Mouse (Mus musculus): ENCODE measurements around the gene Osbpl3. TPM values are rescaled to one million over a fixed set of nuclear protein-coding genes. Genes with fewer than 3 reads are reported as not detected.
A peak's percentile ranks its signal among the peaks of the same experiment; 100 is the strongest.

The Osbpl3 gene
- polyA plus RNA-seq, 1 experiment: not detected

DNA sequence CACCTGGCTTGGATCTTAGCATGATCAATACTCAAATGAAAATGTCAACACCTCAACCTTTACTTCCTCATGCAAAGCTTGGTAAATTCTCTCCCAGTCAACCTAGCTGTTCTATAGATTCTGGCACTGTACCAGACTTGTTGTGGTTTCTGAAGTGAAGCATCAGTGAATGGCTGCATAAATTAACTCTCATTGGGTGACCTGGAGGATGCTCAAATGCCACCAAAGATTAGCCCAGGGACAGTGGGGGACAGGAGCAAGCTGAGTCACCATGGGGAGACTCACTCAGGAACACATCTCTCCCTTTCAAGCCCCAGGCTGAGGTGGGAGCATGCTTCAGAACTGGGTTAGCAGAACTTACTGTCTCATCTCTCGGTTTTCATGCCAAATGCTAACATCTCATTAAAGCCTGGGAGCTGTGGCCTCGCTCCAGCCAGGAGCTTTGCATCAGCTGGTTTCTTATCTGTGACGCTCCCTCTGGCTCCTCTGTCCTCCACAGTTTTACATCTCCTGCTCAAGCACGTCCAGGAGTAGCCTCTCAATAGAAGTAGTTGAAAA, 93.2 kb downstream of the Osbpl3 start:
- peaks cover 46% of the 10 kb centered on the region for H3K4me1 ChIP-seq (ENCODE audit: control insufficient read depth, insufficient read depth, low read length)
- 48% methylated on average over 4 of the region's 4 CpGs for WGBS
- H3K4me3 ChIP-seq (ENCODE audit: insufficient read depth, low read depth, low read length): no peak overlapping the region
- TF ChIP-seq CTCF (IDR thresholded peaks at IDR 0.05; ENCODE audit: insufficient read depth, low read depth, low read length): no peak
- TF ChIP-seq POLR2A (IDR thresholded peaks at IDR 0.05; ENCODE audit: insufficient read depth, low read depth, low read length): no peak
- H3K27ac ChIP-seq (ENCODE audit: insufficient read depth, low read depth, low read length): peak overlapping the region; percentile 17; the same call in 1 of the 2 replicates

DNA sequence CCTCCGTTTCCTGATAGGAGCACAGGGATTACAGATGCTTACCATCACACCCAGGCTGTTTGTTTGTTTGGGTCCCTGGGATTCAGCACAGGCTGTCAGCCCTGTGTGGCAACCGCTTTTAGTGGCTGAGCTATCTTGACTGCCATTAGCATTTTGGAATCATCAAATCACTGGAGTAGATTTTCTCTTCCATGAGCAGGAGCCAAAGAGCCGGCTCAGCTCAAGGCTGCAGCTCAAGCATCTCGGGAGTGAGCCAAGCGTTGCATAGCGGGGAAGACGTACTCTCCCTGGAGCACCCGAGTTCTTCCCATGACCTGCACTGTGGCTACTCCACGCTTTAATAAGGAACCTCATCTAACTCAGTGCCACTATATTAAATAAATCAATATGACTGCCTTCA, 93.8 kb downstream of the Osbpl3 start:
- H3K27ac ChIP-seq (ENCODE audit: insufficient read depth, low read depth, low read length): peak overlapping the region; percentile 17; the same call in 1 of the 2 replicates

DNA sequence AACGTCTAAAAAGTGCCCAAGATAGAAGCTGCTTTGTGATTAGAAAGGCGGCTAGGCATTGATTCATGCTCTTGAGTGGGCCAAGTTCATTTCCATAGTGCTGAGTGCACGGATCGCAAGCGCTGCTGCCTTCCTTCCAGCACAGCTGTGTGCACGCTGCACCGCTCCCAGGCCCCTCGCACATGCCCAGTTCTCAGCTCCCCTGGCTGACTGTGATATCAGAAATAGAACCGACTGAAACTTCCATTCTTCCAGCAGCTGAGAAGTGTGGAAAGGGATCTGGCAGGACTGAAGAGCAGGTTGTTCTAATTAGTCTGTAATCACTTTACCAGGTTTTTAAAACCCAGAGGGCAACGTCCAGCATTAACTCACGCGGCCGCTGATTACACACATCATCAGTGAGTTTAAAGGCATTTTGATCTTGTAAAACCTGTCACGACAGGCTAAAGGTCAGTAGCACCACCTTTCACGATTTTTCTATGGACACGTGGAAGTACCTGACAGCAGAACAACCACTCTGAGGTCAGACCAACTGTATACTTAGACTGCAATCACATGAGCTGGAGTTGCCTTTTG, 97.8 kb downstream of the Osbpl3 start:
- Histone ChIP-seq H3K4me3 (ENCODE audit: insufficient read depth, low read depth, low read length) (no peak overlapping the region), H3K4me1 (ENCODE audit: control insufficient read depth, insufficient read depth, low read length) (peaks cover 43% of the 10 kb centered on the region), H3K27ac (ENCODE audit: insufficient read depth, low read depth, low read length) (peak overlapping the region; percentile 79)
- WGBS: 25% methylated on average over 16 of the region's 16 CpGs
- TF ChIP-seq CTCF (IDR thresholded peaks at IDR 0.05; ENCODE audit: insufficient read depth, low read depth, low read length) (no peak), POLR2A (IDR thresholded peaks at IDR 0.05; ENCODE audit: insufficient read depth, low read depth, low read length) (no peak)

More for the DNA sequence above, 93.8 kb downstream of the Osbpl3 start:
- TF ChIP-seq CTCF (IDR thresholded peaks at IDR 0.05; ENCODE audit: insufficient read depth, low read depth, low read length) (no peak), POLR2A (IDR thresholded peaks at IDR 0.05; ENCODE audit: insufficient read depth, low read depth, low read length) (no peak)
- no peak overlapping the region for H3K4me3 ChIP-seq (ENCODE audit: insufficient read depth, low read depth, low read length)
- 70% methylated on average over 9 of the region's 9 CpGs for WGBS
- peaks cover 43% of the 10 kb centered on the region for H3K4me1 ChIP-seq (ENCODE audit: control insufficient read depth, insufficient read depth, low read length)

DNA sequence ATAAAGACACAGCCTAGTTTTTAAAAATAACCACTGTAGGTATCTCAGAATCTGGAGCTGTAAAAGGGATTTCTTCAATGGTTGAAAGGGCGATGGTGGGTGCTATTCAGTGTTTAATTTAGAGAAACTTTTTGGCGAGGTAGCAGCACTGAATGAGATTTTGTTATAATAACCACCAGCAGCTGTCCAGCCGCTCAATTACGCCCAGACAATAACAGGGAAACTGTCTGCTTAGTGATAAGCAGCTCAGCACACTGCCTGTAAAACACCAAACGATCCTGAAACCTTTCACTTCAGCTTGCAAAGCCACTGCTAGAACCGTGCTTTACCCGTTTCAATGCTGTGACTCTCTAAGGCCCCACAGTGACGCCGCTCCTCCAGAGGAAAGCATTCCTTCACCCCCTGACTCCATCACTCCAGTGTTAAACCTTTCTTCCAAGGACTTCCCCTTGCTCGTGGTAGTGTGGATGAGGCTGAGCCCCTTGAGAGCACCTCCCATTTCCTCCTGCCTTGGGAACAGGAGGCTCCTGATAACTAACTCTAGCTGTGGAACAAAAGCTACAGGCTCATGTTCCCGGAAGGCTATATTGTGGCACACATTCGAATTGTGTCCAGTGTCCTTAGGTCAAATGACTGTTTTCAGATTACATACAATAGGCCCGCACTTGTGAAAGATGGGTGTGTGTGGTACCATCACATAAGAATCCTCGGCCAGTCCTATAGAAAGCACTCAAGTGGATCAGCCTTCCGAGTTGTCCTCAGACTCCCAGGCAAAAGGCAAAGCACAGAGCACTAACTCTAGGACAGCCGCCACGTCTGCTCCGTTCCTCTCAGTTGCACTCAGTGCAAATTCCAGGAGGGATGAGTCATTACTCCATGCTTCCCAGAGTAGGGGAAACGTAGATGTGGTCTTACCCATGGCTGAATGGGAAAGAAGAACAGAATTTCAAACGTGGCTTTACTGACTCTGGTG, 101.0 kb downstream of the Osbpl3 start:
- 56% methylated on average over 20 of the region's 20 CpGs for WGBS
- TF ChIP-seq CTCF (IDR thresholded peaks at IDR 0.05; ENCODE audit: insufficient read depth, low read depth, low read length): no peak
- no peak for TF ChIP-seq POLR2A (IDR thresholded peaks at IDR 0.05; ENCODE audit: insufficient read depth, low read depth, low read length)
- Histone ChIP-seq H3K27ac (ENCODE audit: insufficient read depth, low read depth, low read length) (no peak overlapping the region), H3K4me1 (ENCODE audit: control insufficient read depth, insufficient read depth, low read length) (peaks cover 30% of the 10 kb centered on the region), H3K4me3 (ENCODE audit: insufficient read depth, low read depth, low read length) (no peak overlapping the region)

DNA sequence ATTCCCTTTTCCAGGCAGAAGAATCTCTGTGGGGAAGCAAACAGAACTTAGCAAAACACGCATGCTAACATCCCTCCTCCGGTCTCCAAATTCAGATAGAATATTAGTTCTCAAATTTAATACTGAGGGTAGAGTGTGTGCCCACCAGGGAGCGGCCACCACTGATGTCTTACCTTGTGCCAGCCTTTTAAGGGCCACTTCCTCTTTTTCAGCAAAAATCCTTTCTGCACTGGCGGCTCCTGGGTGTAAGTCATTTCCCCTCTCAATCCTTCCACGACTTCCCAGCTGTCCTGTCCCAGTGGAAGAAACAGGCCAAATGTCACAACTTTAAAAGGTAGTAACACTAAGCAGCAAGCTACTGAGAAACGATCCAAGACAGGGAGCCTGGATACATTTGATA, 103.2 kb downstream of the Osbpl3 start:
- WGBS: 78% methylated on average over 6 of the region's 6 CpGs
- TF ChIP-seq CTCF (IDR thresholded peaks at IDR 0.05; ENCODE audit: insufficient read depth, low read depth, low read length) (no peak), POLR2A (IDR thresholded peaks at IDR 0.05; ENCODE audit: insufficient read depth, low read depth, low read length) (no peak)
- Histone ChIP-seq H3K4me1 (ENCODE audit: control insufficient read depth, insufficient read depth, low read length) (peaks cover 15% of the 10 kb centered on the region), H3K27ac (ENCODE audit: insufficient read depth, low read depth, low read length) (no peak overlapping the region), H3K4me3 (ENCODE audit: insufficient read depth, low read depth, low read length) (no peak overlapping the region)

DNA sequence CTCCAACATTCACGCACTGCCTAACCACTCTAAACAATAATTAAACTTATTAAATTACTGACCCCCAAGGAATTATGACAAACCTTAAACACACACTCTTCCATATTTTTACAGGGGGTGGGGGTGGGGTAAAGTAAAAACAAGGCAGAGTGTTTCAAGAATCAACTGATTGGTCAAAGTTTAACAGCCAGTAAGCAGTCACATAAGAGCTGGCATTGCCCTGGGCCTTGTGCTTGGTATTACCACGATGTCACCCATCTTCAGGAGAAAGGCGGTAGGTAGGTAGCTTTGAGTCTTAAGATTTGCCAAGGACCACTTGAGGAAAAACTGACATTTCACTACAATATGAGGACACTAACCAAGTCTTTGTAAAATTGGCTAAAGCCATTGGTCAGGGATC, 105.1 kb downstream of the Osbpl3 start:
- Histone ChIP-seq H3K27ac (ENCODE audit: insufficient read depth, low read depth, low read length) (no peak overlapping the region), H3K4me1 (ENCODE audit: control insufficient read depth, insufficient read depth, low read length) (peaks cover 12% of the 10 kb centered on the region), H3K4me3 (ENCODE audit: insufficient read depth, low read depth, low read length) (no peak overlapping the region)
- 92% methylated on average over 3 of the region's 3 CpGs for WGBS
- TF ChIP-seq POLR2A (IDR thresholded peaks at IDR 0.05; ENCODE audit: insufficient read depth, low read depth, low read length) (no peak), CTCF (IDR thresholded peaks at IDR 0.05; ENCODE audit: insufficient read depth, low read depth, low read length) (no peak)

DNA sequence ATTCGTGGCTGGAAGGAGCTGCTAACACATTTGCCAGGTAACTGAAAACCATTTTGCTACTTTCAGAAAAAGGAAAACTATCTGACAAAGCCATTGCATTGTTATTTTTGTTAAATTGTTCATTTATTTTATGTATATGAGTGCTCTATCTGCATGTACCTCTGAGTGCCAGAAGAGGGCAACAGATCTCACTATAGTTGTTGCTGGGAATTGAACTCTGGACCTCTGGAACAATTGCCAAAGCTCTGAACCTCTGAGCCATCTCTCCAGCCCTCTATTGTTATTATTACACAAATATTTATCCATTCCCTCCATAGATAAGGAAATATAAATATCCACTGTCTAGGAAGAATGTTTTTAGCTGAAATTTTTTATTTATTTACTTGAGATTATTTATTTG, 107.4 kb downstream of the Osbpl3 start:
- Histone ChIP-seq H3K27ac (ENCODE audit: insufficient read depth, low read depth, low read length) (no peak overlapping the region), H3K4me1 (ENCODE audit: control insufficient read depth, insufficient read depth, low read length) (0 out of 2 replicates have a peak, but pooled peaks cover 3% of the 10 kb centered on the region), H3K4me3 (ENCODE audit: insufficient read depth, low read depth, low read length) (no peak overlapping the region)
- no peak for TF ChIP-seq CTCF (IDR thresholded peaks at IDR 0.05; ENCODE audit: insufficient read depth, low read depth, low read length)
- no peak for TF ChIP-seq POLR2A (IDR thresholded peaks at IDR 0.05; ENCODE audit: insufficient read depth, low read depth, low read length)
- WGBS: 89% methylated on average over 1 of the region's 1 CpGs

DNA sequence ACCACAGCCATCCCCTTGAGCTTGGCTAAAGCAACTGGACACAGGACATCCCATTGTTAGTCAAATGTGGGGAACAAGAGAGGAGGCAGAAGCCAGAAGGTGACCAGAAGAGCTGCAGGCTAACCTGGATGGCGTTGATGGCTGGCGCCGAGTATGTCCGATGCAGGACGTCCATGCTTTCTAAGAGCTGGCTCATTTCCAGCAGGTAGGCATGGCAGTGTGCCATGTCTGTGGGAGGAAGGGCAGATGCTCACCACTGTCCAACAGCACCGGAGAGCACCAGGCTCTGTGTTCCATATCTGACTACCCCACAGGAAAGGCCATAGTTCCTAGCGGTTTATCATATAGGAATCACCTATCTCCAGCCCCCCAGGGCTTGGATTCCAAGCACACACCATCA, 109.8 kb downstream of the Osbpl3 start:
- no peak overlapping the region for H3K27ac ChIP-seq (ENCODE audit: insufficient read depth, low read depth, low read length)
- no peaks in the 10 kb centered on the region for H3K4me1 ChIP-seq (ENCODE audit: control insufficient read depth, insufficient read depth, low read length)

More for the DNA sequence above, 109.8 kb downstream of the Osbpl3 start:
- TF ChIP-seq POLR2A (IDR thresholded peaks at IDR 0.05; ENCODE audit: insufficient read depth, low read depth, low read length): no peak
- H3K4me3 ChIP-seq (ENCODE audit: insufficient read depth, low read depth, low read length): no peak overlapping the region
- 89% methylated on average over 7 of the region's 7 CpGs for WGBS

Measured in olfactory bulb, adult 2 months (tissue).